Mouse (Mus musculus) kidney, adult 2 months (tissue): Measurements from ENCODE around the gene Tmem200b.

Experiments used
- CTCF ChIP-seq: fragments of 200-500 bp; conservative IDR thresholded peaks from 2 replicates; pipeline ENCODE4 v1.5.1; 2011; ENCODE audit warnings: low read depth, mild to moderate bottlenecking, control low read depth, low read length, moderate library complexity, mixed read lengths; ENCODE audit not compliant: insufficient read depth, insufficient read length
- POLR2A ChIP-seq: fragments of 200-500 bp; IDR thresholded peaks from one replicate; pipeline ENCODE4 v1.6.1; 2011; ENCODE audit warnings: low read depth, low read length, control low read depth

GRCm38 (mm10) chr4:131874567-131874966, 47.0 kb upstream of the Tmem200b start:
- TF ChIP-seq CTCF = no peak
- no peak for TF ChIP-seq POLR2A
